Mouse (Mus musculus) cerebral cortex, adult 2 months (tissue): ENCODE results near the gene Cnksr2.

Experiments
- WGBS: fragments of 180-500 bp; shearing (Covaris S2); methylation state at CpG from one replicate; pipeline ENCODE4 v1.1.7; 2018; 5-methylcytosine and 5-hydroxymethylcytosine counted together

Gene Cnksr2

DNA sequence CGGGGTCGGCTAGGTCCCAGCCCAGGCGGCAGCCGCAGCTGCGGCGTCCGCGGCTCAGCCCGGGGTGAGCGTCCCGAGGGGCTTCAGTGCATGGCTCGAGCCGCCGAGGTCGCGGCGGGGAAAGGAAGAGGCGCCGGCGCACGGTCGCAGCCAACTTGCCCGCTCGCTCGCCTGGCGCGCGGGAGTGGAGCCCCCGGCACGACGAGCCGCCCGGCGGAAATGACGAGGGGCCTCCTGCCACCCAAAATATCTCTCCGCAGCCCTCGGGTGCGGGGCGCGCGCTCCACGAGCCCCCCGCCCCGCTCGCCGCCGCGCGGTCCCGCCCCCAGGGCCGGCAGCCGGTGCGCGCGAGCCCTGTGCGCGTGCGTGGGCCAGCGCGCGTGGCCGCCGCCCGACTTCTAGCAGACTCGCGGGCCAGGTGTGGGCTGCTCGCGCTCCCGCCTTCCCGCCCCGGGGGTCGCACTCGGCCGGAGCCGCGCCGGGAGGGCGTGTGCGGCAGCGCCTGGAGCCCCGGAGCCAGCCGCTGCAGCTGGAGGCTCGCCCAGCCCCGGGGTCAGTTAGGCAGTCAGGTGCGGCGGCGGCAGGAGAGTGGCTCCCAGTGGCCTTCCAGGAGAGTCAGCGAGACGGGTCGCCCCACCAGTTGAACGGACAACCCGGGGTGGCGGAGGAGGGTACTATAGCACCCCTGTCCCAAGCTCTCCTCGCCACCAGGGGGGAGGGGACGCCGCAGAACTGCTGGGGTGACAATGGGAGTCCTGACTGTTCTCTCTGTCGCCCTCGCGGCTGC, at the start of gene Cnksr2:
Gene Cnksr2, minus strand, starts transcription at position 238 of the 787 bp plus-strand sequence.
- 13% methylated on average over 27 of the region's 99 CpGs for WGBS

DNA sequence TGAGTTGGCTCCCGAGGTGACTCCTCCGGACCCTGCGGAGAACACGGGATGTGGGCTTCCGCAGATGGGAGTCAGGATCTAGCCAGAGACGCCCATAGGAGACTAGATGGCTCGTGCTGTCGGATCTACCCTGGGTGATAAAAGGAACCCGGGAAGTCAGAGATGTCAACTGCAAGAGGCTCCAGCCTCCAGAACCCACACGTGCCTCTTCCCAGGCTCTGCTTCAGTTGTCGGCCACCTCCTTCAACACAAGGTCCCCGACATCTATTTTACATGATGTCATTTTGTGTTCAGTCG, 698 bp upstream of the Cnksr2 start:
- WGBS = 4% methylated on average over 13 of the region's 13 CpGs

DNA sequence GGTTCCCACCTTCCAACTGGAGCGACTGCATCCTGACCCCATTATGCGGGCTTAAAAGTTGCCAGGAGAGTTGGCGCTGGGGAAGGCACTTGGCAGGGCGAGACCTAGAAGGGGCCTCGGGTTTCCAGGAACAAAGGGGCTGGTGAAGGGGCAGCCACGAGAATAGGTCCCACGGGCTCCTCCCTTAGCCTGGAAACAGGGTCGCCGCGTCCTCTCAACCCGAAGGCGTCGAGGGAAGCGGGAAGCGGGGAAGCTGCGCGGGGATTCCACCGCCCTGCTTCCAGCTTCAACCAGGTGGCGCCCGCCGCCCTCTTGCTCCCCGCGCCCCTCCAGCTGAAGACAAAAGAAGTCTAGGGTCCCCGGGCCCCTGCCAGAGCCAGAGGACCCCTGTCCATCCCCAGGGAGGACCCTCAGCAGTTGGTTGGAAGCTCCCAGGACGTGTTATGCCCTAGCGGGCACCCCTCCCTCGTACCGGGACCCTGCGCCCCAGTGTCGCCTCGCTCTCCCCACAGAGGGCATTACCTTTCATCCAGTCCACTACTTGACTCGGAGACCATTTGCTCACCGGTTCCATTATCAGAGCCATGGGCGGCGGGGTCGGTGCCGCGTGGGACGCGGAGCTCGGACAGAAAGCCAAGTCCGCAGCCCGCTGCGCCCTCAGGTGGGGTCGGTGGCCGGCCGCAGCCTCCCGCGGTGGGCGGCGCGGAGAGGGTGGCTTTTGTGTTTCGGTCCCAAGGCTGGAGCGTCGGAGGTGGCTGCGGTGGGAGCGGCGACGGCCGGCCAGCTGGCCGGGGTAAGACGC, 638 bp downstream of the Cnksr2 start:
- WGBS = 5% methylated on average over 55 of the region's 62 CpGs

DNA sequence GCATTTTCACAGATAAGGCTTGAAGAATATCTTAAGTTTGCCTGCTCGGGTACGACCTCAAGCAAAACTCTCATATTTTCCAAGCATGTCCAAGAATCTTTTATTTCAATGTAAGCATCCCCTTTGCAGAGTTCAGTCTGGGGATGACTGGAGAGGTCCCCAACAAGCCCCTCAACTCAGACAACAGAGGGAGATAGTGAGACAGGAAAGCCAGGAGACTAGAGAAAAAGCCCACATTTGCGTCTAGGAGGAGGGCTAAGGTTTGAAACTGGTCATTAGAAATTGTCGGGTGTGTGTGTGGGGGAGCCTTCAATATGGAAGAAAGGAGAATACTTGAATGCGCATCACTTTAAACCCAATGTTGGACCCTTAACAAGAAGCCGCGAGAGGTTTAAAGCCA, 1.4 kb downstream of the Cnksr2 start:
- 2% methylated on average over 7 of the region's 7 CpGs for WGBS

DNA sequence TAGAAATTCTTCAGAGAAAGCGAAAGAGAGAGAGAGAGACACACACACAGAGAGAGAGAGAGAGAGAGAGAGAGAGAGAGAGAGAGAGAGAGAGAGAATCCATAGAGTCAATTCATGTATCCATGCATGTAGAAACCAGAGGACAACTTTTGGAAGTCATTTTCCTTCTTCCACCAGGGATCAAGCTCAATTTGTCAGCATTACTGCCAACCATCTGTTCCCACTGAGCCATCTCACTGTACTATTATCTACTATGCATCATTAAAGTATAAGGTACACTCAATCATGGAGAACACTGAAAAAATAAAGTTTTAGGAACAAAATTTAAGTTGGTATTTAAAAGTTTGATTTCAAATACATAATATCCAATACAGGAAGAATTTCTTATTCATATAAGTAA, 93.8 kb downstream of the Cnksr2 start:
- WGBS = 58% methylated on average over 1 of the region's 1 CpGs

DNA sequence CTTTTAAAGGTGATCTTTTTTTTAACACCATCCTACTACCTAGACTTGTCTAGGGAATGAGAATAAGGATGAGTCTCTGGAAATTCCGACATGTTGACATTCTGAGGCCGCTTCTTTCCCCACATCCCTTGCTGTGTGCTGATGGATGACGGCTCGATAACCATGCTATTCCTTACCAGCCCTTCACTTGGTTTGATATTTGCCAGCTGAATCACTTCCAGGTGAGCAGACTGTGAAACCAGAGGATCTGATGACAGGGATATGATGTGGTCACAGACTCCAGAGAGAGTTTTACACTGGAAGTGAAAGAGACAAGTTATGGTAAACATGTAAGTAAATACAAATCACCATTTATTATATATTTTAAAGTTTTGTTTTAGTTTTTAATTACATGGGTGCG, 98.0 kb downstream of the Cnksr2 start:
- 43% methylated on average over 5 of the region's 5 CpGs for WGBS

DNA sequence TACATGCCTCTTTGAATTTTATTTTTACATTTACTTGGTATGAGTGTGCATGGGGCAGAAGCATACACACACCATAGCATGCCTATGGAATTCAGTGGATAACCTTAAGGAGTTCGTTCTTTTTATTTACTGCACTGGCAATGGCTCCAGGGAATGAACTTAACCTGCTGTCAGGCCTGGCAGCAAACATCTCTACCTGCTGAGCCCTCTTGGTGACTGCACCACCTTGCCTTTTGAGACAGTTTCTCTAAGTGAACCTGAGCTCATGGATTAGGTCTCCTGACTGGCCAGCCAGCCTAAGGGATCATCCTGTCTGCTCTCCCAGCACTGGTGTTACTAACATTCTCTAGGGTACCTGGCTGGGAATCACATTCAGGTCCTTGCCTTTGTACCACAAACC, 106.5 kb downstream of the Cnksr2 start:
- 65% methylated on average over 1 of the region's 1 CpGs for WGBS

DNA sequence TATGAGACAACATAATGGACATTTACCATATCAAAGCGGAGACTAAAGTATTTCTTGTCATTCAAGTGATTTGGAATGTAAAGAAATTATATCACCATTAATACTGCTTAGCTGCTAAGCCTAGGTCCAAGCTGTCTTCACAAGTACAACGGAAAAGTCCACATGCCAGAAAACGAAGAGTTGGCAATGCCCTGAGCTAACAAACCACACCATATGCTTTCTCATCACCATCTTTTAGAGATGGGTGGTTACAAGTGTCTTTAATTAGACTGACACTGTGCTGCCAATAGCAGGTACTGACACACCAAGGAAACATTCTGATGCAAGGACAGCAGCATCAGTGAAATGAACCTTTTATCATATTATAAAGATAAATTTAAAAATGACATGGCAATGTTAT, 123.0 kb downstream of the Cnksr2 start:
- WGBS = 54% methylated on average over 3 of the region's 3 CpGs

DNA sequence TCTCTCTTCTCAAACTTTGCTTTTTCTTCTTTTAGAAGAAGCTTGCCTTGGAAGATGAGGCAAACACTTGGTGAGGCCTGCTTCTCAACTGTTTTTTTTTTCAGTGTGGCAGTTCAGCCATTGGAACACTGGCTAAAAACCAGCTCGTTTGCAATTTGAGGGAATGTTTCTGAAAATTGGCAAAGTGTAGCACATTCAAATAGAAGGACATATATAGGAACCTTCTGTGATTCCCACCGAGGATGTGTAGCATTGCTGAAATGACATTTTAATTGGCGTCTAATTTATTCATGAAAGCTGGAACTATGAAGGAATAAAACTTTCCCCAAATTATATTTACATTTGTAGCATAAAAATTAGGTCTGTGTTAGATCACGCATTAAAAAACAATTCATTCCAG, 213.1 kb downstream of the Cnksr2 start:
- WGBS = 35% methylated on average over 4 of the region's 4 CpGs

DNA sequence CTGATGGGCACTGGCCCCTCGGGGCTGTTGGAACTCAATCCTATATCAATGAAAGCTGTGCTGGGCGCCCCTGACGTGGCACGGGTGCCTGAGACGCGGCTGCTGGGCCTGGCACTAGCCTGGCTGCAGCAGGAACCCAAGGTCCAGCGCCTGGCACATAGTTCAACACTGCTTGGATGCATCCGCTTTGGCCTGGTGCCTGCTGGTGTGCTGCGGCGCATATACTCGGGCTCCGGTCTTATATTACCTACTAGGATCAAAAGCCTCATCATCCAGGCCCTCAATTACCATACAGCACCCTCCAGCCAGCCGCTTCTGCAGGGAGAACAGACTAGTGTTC, 224.2 kb downstream of the Cnksr2 start:
- 82% methylated on average over 13 of the region's 13 CpGs for WGBS

DNA sequence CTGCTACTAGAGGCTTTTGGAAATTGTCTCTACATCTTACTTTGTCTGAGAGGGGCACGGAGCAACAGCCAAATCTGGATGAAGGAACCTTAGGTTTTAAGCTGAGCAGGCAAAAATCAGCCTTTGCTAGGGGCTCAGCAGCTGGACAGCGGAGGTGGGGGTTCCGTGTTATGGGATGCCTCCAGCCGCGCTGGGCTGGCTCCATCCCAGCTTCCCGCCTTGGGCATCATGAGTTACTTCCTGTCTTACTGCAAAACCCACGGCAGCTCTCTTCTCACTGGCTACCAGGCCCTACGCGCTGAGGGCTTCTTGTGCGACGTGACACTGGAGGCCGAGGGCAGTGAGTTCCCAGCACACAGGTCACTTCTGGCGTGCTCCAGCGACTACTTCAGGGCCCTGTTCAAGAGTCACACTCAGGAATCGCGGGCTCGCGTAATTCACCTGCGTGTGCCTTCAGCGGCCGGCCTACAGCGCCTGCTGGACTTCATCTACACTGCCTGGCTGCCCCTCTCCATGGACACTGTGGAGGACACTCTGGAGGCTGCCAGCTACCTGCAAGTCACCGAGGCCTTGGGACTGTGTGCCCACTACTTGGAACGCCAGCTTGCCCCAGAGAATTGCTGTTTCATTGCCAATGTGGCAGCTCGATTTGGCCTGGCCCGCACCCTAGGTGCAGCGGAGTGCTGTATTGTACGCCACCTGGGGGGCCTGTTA, 224.7 kb downstream of the Cnksr2 start, which contains the start of gene Klhl34:
Gene Klhl34, plus strand, starts transcription at position 229 of the 714 bp plus-strand sequence.
- WGBS = 37% methylated on average over 28 of the region's 28 CpGs

DNA sequence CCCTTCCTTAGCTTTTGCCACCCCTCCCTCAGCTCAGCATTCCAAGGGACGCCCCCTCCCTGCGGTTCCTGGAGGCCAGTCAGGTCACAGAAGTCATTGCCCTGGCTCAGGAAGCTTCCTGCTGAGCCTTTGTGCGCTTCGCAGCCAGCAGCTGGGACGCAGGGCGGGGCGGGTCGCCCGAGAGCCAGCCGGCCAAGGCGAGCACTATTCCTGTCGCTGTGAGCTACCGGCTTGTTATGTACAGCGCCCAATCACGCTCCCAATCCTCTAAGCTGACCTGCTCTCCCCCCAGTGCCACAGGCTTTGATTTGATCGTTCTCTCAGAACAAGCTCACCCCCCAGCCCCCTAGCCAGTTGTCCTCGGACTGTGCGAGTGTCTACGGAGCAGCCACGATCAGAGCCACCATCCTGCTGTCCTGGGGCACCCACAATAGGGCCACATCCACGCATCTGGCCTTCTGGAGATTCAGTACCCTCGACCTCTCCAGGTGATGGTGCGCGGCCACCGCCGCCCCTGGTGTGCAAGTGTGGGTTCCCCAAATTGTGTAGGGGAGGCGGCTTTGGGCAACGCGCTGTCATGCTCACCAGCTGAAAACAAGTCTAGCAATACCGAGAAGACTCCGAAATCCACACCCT, 225.4 kb downstream of the Cnksr2 start:
- WGBS = 10% methylated on average over 25 of the region's 31 CpGs

DNA sequence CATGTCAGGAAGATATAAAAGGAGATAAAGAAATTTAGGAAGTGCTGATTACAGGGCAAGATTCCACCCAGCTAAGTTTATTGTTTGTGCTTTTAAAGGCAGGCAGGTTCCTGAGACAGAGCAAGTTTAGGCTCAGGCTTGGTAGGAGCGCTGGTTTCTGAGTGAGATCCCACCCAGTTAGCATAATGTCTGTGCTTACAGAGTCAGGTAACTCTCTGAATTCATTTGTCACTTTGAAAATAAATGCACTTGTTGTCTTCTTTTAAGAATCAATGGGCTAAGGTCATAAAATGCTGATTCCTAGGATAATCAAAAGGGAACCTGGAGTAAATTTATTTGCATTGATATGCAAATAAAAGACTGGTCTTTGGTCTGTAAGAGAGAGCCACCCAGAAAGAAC, 233.4 kb downstream of the Cnksr2 start:
- 73% methylated on average over 1 of the region's 1 CpGs for WGBS

DNA sequence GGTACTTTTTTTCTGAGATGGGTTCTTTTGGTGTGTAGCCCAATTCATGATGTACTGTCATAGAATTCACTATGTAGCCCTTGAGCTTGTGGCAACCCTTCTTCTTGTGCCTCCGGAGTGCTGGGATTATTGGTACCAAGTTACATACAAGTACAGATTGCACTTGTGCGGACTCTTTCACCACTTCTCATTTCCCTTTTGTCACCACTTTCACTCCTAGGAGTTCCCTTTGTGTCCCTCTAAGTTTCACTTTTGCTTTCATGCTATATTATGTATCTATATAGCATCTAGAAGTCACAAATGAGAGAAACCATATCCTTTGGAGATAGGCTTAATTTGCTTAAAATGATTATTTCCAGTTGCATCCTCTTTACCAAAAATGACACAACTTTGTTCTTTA, 241.4 kb downstream of the Cnksr2 start:
- 93% methylated on average over 2 of the region's 2 CpGs for WGBS
